Mouse (Mus musculus): ENCODE data around the gene Tom1l1. TPM values are rescaled to one million over a fixed set of nuclear protein-coding genes. Genes with fewer than 3 reads are reported as not detected.
A peak's percentile ranks its signal among the peaks of the same experiment; 100 is the strongest.

The Tom1l1 gene
- polyA plus RNA-seq, 1 experiment from 2014 or later = 33.4 TPM

- 54% methylated on average over 6 of the region's 6 CpGs for WGBS
- no peak overlapping the region for H3K4me2 ChIP-seq
- H3K27ac ChIP-seq = no peak overlapping the region
- H3K4me3 ChIP-seq = no peak overlapping the region
- H3K27me3 ChIP-seq = peaks cover 6% of the 10 kb centered on the region
- H3K4me1 ChIP-seq = peaks cover 19% of the 10 kb centered on the region
- no peaks in the 10 kb centered on the region for H3K36me3 ChIP-seq
- H3K9ac ChIP-seq = no peak overlapping the region
- no peak for ATAC-seq (ENCODE audit: insufficient number of reproducible peaks, insufficient read depth, low FRiP score, low TSS enrichment, low read depth)
- no peaks in the 10 kb centered on the region for H3K9me3 ChIP-seq
Measured at GRCm38 (mm10) chr11:90690361-90690760, 2.2 kb upstream of the Tom1l1 start.

DNA sequence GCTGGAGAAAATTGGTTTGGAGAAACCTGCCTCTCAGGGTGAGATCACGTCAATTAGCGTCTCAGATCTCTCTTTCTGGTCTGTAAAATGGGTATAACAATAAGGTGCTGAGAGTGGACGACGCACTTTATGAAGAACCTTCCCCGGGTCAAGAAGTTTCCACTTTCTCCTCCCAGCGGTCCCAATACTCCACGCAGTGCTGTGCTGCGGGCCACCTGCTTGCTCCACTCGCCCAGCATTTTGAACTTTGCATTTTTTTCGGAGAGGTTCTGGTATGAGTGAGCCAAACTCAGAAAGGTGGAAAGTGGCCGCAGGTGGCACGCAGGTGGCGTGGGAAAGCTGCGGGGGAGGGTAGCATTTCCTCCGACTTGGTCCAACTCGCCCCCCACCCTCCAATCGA lies 1.1 kb downstream of the Tom1l1 start:
- Histone ChIP-seq H3K4me2 (peak overlapping the region; percentile 90), H3K36me3 (peaks cover 10% of the 10 kb centered on the region; the same call in 1 of the 2 replicates), H3K27ac (peak overlapping the region; percentile 22; the same call in 1 of the 2 replicates), H3K27me3 (peaks cover 6% of the 10 kb centered on the region), H3K4me1 (peaks cover 19% of the 10 kb centered on the region), H3K4me3 (peak overlapping the region; percentile 64), H3K9ac (peak overlapping the region; percentile 72), H3K9me3 (no peaks in the 10 kb centered on the region)
- under 1% methylated on average over 17 of the region's 17 CpGs for WGBS
- ATAC-seq (ENCODE audit: insufficient number of reproducible peaks, insufficient read depth, low FRiP score, low TSS enrichment, low read depth) = no peak

DNA sequence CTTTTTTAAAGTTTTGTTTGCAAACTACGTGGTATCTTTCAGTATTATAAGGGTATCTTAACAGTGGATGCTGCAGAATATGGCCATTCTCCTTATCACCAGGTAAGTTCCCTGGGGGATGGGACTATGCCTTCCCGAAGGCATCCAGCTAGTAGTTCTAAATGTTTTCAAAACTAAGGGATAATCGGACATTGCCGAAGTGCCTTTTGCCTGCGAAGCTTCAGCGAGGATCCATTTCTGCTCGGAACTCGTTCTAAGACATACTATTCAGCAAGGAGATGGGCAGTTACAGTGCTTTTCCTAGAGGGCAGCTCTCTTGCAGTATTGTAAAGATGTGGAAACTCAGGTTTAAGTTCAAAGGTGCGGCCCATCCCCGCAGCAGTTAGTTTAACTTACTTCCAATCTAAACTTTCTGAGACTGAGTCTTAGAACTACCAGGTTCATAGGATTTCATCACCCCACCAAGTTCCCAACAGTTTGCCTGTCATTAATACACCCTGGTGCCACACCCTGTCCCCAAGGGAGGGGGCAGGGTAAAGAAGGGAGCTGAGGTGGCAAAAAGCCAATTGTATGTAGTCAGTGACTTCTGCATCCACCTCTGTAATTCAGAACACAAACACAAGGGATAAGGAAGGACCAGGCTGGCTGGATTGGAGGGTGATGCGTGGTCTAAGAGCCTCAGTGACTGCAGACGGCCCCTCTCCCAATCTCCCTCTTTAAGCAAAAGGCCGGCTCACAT lies 1.7 kb downstream of the Tom1l1 start:
- ATAC-seq (ENCODE audit: insufficient number of reproducible peaks, insufficient read depth, low FRiP score, low TSS enrichment, low read depth) = no peak
- Histone ChIP-seq H3K9ac (peak overlapping the region; percentile 72), H3K27me3 (peaks cover 6% of the 10 kb centered on the region), H3K27ac (no peak overlapping the region), H3K4me2 (peak overlapping the region; percentile 90), H3K9me3 (no peaks in the 10 kb centered on the region), H3K4me1 (peaks cover 19% of the 10 kb centered on the region), H3K4me3 (peak overlapping the region; percentile 64), H3K36me3 (peaks cover 10% of the 10 kb centered on the region; the same call in 1 of the 2 replicates)
- WGBS = 67% methylated on average over 13 of the region's 13 CpGs

- H3K36me3 ChIP-seq = peaks cover 18% of the 10 kb centered on the region
- H3K27ac ChIP-seq = no peak overlapping the region
- 68% methylated on average over 6 of the region's 6 CpGs for WGBS
- H3K9me3 ChIP-seq = no peaks in the 10 kb centered on the region
- H3K9ac ChIP-seq = no peak overlapping the region
- ATAC-seq (ENCODE audit: insufficient number of reproducible peaks, insufficient read depth, low FRiP score, low TSS enrichment, low read depth) = no peak
- no peak overlapping the region for H3K4me3 ChIP-seq
- H3K27me3 ChIP-seq = peaks cover 6% of the 10 kb centered on the region
- H3K4me2 ChIP-seq = no peak overlapping the region
- H3K4me1 ChIP-seq = peaks cover 19% of the 10 kb centered on the region
Measured at GRCm38 (mm10) chr11:90685196-90685595, 3.0 kb downstream of the Tom1l1 start.

DNA sequence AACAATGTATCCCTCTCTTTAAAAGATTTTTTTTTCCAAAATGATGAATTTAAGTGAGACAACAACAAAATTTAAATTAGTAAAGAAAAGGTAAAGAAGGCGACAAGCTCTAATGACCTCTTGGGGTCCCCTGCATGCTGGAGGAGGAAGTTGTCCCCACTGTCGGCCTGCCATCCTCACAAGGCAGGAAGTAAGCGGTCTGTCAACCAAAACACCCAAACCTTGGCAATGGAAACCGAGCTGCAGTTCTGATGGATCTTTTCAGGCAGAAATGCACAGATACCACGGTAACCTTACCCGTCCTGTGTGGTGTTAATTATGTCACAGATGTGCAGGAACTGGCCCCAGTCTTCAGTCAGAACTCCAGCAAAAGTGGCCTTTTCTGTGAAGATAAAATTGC lies 3.4 kb downstream of the Tom1l1 start:
- WGBS = 33% methylated on average over 6 of the region's 6 CpGs
- Histone ChIP-seq H3K9ac (no peak overlapping the region), H3K9me3 (no peaks in the 10 kb centered on the region), H3K27ac (no peak overlapping the region), H3K4me3 (no peak overlapping the region), H3K4me1 (peaks cover 19% of the 10 kb centered on the region), H3K4me2 (no peak overlapping the region), H3K36me3 (peaks cover 19% of the 10 kb centered on the region), H3K27me3 (peaks cover 6% of the 10 kb centered on the region)
- no peak for ATAC-seq (ENCODE audit: insufficient number of reproducible peaks, insufficient read depth, low FRiP score, low TSS enrichment, low read depth)

- H3K4me1 ChIP-seq = no peaks in the 10 kb centered on the region
- no peak for ATAC-seq (ENCODE audit: insufficient number of reproducible peaks, insufficient read depth, low FRiP score, low TSS enrichment, low read depth)
- no peak overlapping the region for H3K9ac ChIP-seq
- no peak overlapping the region for H3K4me3 ChIP-seq
- no peaks in the 10 kb centered on the region for H3K9me3 ChIP-seq
- H3K36me3 ChIP-seq = peaks cover 27% of the 10 kb centered on the region
- no peak overlapping the region for H3K27ac ChIP-seq
- H3K4me2 ChIP-seq = no peak overlapping the region
- H3K27me3 ChIP-seq = no peaks in the 10 kb centered on the region
Measured at GRCm38 (mm10) chr11:90681171-90681570, 7.0 kb downstream of the Tom1l1 start.

GRCm38 (mm10) chr11:90678582-90678981 lies 9.6 kb downstream of the Tom1l1 start:
- Histone ChIP-seq H3K9ac (no peak overlapping the region), H3K4me2 (no peak overlapping the region), H3K4me3 (no peak overlapping the region), H3K4me1 (no peaks in the 10 kb centered on the region), H3K27me3 (no peaks in the 10 kb centered on the region), H3K27ac (no peak overlapping the region), H3K9me3 (no peaks in the 10 kb centered on the region), H3K36me3 (peaks cover 27% of the 10 kb centered on the region)
- ATAC-seq (ENCODE audit: insufficient number of reproducible peaks, insufficient read depth, low FRiP score, low TSS enrichment, low read depth) = no peak
- 79% methylated on average over 5 of the region's 5 CpGs for whole genome bisulfite sequencing

GRCm38 (mm10) chr11:90677771-90678288 lies 10.3 kb downstream of the Tom1l1 start:
- H3K9ac ChIP-seq = no peak overlapping the region
- H3K4me1 ChIP-seq = no peaks in the 10 kb centered on the region
- ATAC-seq (ENCODE audit: insufficient number of reproducible peaks, insufficient read depth, low FRiP score, low TSS enrichment, low read depth) = no peak
- H3K36me3 ChIP-seq = peaks cover 24% of the 10 kb centered on the region
- H3K9me3 ChIP-seq = no peaks in the 10 kb centered on the region
- H3K27ac ChIP-seq = no peak overlapping the region
- H3K27me3 ChIP-seq = no peaks in the 10 kb centered on the region
- H3K4me3 ChIP-seq = no peak overlapping the region
- H3K4me2 ChIP-seq = no peak overlapping the region
- 83% methylated on average over 8 of the region's 8 CpGs for WGBS

DNA sequence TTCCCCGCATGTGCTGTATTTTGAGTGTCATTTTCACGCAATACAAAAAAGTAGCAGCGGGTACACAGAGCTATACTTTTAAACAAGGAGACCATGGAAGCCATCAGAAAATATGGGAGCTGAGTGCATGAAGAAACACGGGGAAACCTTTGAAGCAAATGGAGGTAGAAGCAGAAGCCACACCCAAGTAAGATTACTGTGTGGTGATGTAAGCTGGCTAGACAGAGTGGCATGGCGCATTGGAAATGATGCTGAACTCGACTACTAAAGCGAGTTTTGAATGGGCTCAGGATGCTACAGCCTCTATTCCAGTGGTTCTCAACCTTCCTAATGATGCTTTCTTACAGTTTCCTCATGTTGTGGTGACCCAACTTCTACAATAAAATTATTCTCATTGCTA lies 11.1 kb downstream of the Tom1l1 start:
- Histone ChIP-seq H3K36me3 (peaks cover 18% of the 10 kb centered on the region; the same call in 1 of the 2 replicates), H3K4me3 (no peak overlapping the region), H3K4me1 (no peaks in the 10 kb centered on the region), H3K9me3 (no peaks in the 10 kb centered on the region), H3K27me3 (no peaks in the 10 kb centered on the region), H3K4me2 (no peak overlapping the region), H3K9ac (no peak overlapping the region), H3K27ac (no peak overlapping the region)
- 93% methylated on average over 7 of the region's 7 CpGs for WGBS
- no peak for ATAC-seq (ENCODE audit: insufficient number of reproducible peaks, insufficient read depth, low FRiP score, low TSS enrichment, low read depth)

- H3K4me1 ChIP-seq = no peaks in the 10 kb centered on the region
- WGBS = 62% methylated on average over 5 of the region's 5 CpGs
- H3K27ac ChIP-seq = no peak overlapping the region
- ATAC-seq (ENCODE audit: insufficient number of reproducible peaks, insufficient read depth, low FRiP score, low TSS enrichment, low read depth) = no peak
- H3K4me3 ChIP-seq = no peak overlapping the region
- no peaks in the 10 kb centered on the region for H3K27me3 ChIP-seq
- peaks cover 10% of the 10 kb centered on the region; the same call in 1 of the 2 replicates for H3K36me3 ChIP-seq
- H3K4me2 ChIP-seq = no peak overlapping the region
- H3K9ac ChIP-seq = no peak overlapping the region
- no peaks in the 10 kb centered on the region for H3K9me3 ChIP-seq
Measured at GRCm38 (mm10) chr11:90675479-90676110, 12.6 kb downstream of the Tom1l1 start.

GRCm38 (mm10) chr11:90667325-90667724 lies 20.8 kb downstream of the Tom1l1 start:
- Histone ChIP-seq H3K36me3 (peaks cover 14% of the 10 kb centered on the region; the same call in 1 of the 2 replicates), H3K27ac (no peak overlapping the region), H3K4me1 (peaks cover 29% of the 10 kb centered on the region), H3K4me3 (no peak overlapping the region), H3K9me3 (no peaks in the 10 kb centered on the region), H3K9ac (no peak overlapping the region), H3K4me2 (no peak overlapping the region), H3K27me3 (no peaks in the 10 kb centered on the region)
- no peak for ATAC-seq (ENCODE audit: insufficient number of reproducible peaks, insufficient read depth, low FRiP score, low TSS enrichment, low read depth)
- 94% methylated on average over 6 of the region's 6 CpGs for WGBS

DNA sequence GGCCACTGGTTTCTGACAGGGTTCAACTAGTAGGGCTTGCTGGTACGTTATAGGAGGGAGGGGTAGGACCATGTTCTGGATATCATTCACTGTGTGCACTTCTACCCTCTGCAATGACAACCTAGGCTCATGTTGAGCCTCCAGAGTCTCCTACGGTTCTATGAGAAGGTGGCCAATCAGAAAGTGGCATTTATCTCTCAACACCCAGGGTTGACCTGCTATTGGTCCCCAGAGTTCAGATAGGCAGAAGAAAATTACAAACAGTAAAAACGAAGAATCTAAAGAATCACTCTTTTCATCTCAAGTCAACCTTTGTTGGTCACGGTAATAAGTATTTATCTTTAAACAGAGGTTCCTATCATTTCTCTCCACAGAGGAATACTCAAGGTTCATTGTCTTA lies 21.2 kb downstream of the Tom1l1 start:
- no peak for ATAC-seq (ENCODE audit: insufficient number of reproducible peaks, insufficient read depth, low FRiP score, low TSS enrichment, low read depth)
- H3K9me3 ChIP-seq = no peaks in the 10 kb centered on the region
- no peak overlapping the region for H3K27ac ChIP-seq
- no peak overlapping the region for H3K4me3 ChIP-seq
- peaks cover 29% of the 10 kb centered on the region for H3K4me1 ChIP-seq
- WGBS = 77% methylated on average over 4 of the region's 4 CpGs
- no peak overlapping the region for H3K4me2 ChIP-seq
- H3K36me3 ChIP-seq = peaks cover 14% of the 10 kb centered on the region; the same call in 1 of the 2 replicates
- no peak overlapping the region for H3K9ac ChIP-seq
- H3K27me3 ChIP-seq = no peaks in the 10 kb centered on the region
